Comparison of ENCODE assay signal across 8 mouse cellular contexts in the genomic region with DNA sequence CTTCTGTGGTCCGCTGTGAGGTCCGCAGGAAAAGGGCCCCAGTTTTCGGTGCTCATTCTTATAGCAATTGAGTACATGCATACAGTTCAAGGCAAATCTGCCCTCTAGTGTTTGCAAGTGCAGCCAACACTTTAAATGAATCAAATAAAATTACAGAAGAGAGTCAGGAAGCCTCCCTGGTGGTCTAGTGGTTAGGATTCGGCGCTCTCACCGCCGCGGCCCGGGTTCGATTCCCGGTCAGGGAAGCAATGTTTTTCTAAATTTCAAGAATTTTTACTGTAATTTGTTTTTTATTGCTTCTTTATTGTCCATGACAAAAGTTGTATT. TPM values are rescaled to one million over a fixed set of nuclear protein-coding genes. Genes with fewer than 3 reads are reported as not detected.
DNase-seq lines count a peak whose midpoint lies in the region; ATAC-seq and TF ChIP-seq lines count a peak whose summit lies in the region.

No protein-coding gene starts in this region.

- peaks cover 3% of the 10 kb centered on the region; the same call in 1 of the 2 replicates for H3K4me1 ChIP-seq in bone marrow macrophage, adult 2 months (ENCODE audit: control insufficient read depth, insufficient read depth, low read length)
- no peaks in the 10 kb centered on the region for H3K4me1 ChIP-seq in embryonic fibroblast, embryonic 13.5 days (ENCODE audit: control insufficient read depth, insufficient read depth, low read length)
- no peaks in the 10 kb centered on the region for H3K4me1 ChIP-seq in heart, embryonic 10.5 days
- peaks cover 4% of the 10 kb centered on the region; the same call in 1 of the 2 replicates for H3K4me1 ChIP-seq in kidney, embryonic 15.5 days
- no peaks in the 10 kb centered on the region for H3K4me1 ChIP-seq in liver, adult 2 months (ENCODE audit: control insufficient read depth, insufficient read depth, low read length)

- WGBS in heart, embryonic 10.5 days: 9% methylated on average over 11 of the region's 11 CpGs
- WGBS in kidney, embryonic 15.5 days: 8% methylated on average over 11 of the region's 11 CpGs
- 3% methylated on average over 11 of the region's 11 CpGs for WGBS in liver, adult 2 months

- ATAC-seq in kidney, embryonic 15.5 days (replicated peaks; ENCODE audit: low FRiP score): peak; percentile 97

- TF ChIP-seq POLR2A in bone marrow macrophage, adult 2 months (IDR thresholded peaks at IDR 0.05; ENCODE audit: borderline replicate concordance, low read depth, low read length): no peak
- TF ChIP-seq POLR2A in embryonic fibroblast, embryonic 13.5 days (IDR thresholded peaks at IDR 0.05; ENCODE audit: low read depth, low read length): no peak
- no peak for TF ChIP-seq POLR2A in liver, adult 2 months (IDR thresholded peaks at IDR 0.05; ENCODE audit: extremely low read depth, insufficient read depth, low read length)
- no peak for TF ChIP-seq POLR2A in myocyte (IDR thresholded peaks at IDR 0.05; ENCODE audit: insufficient read length, low read depth)

- H3K27ac ChIP-seq in bone marrow macrophage, adult 2 months (ENCODE audit: insufficient read depth, low read depth, low read length): no peak overlapping the region
- no peak overlapping the region for H3K27ac ChIP-seq in embryonic fibroblast, embryonic 13.5 days (ENCODE audit: insufficient read depth, low read length)
- no peak overlapping the region for H3K27ac ChIP-seq in heart, embryonic 10.5 days
- no peak overlapping the region for H3K27ac ChIP-seq in kidney, embryonic 15.5 days
- H3K27ac ChIP-seq in liver, adult 2 months (replicated peaks; ENCODE audit: insufficient read depth, low read depth, low read length): no peak overlapping the region

- peak; percentile 87 to 88 for DNase-seq in B cell, adult 2 months
- DNase-seq in heart, embryonic 10.5 days (ENCODE audit: low spot score): peak; percentile 84
- DNase-seq in liver, adult 2 months (ENCODE audit: extremely low read depth, low read depth, low spot score): peak; percentile 74
- peak; percentile 90 for DNase-seq in splenic B cell, adult 2 months (ENCODE audit: low read depth, low spot score)

- no peaks in the 10 kb centered on the region for H3K27me3 ChIP-seq in heart, embryonic 10.5 days (ENCODE audit: insufficient read depth, poor library complexity, severe bottlenecking)
- H3K27me3 ChIP-seq in kidney, embryonic 15.5 days: no peaks in the 10 kb centered on the region
- H3K27me3 ChIP-seq in liver, adult 2 months (ENCODE audit: control insufficient read depth, insufficient read depth, low read length): no peaks in the 10 kb centered on the region
- no peaks in the 10 kb centered on the region for H3K27me3 ChIP-seq in myocyte (ENCODE audit: control insufficient read depth, insufficient read depth, insufficient read length)
- H3K27me3 ChIP-seq in splenic B cell, adult 2 months (ENCODE audit: control insufficient read depth, insufficient read depth, low read length, poor library complexity, severe bottlenecking): no peaks in the 10 kb centered on the region

- peak overlapping the region; percentile 74 for H3K4me3 ChIP-seq in bone marrow macrophage, adult 2 months (ENCODE audit: insufficient read depth, low read length)
- H3K4me3 ChIP-seq in embryonic fibroblast, embryonic 13.5 days (ENCODE audit: insufficient read depth, low read length): peak overlapping the region; percentile 61
- peak overlapping the region; percentile 52 for H3K4me3 ChIP-seq in heart, embryonic 10.5 days
- H3K4me3 ChIP-seq in kidney, embryonic 15.5 days (replicated peaks): peak overlapping the region; percentile 49
- peak overlapping the region; percentile 39 for H3K4me3 ChIP-seq in liver, adult 2 months (ENCODE audit: insufficient read depth, low read depth, low read length)
- peak overlapping the region; percentile 19 for H3K4me3 ChIP-seq in myocyte

- no peak overlapping the region for H3ac ChIP-seq in myocyte (ENCODE audit: control insufficient read depth, insufficient read length)

- no peak overlapping the region for H3K9ac ChIP-seq in kidney, embryonic 15.5 days
- 0 out of 2 replicates have a peak overlapping the region, but pooled peaks have one; percentile 4 for H3K9ac ChIP-seq in liver, adult 2 months (ENCODE audit: low read depth, low read length)

- peak; percentile 57 for TF ChIP-seq CTCF in bone marrow macrophage, adult 2 months (IDR thresholded peaks at IDR 0.05; ENCODE audit: low read depth, low read length)
- no peak for TF ChIP-seq CTCF in embryonic fibroblast, embryonic 13.5 days (IDR thresholded peaks at IDR 0.05; ENCODE audit: borderline replicate concordance, insufficient read depth, low read length)
- peak; percentile 52 for TF ChIP-seq CTCF in liver, adult 2 months (IDR thresholded peaks at IDR 0.05; ENCODE audit: low read depth, low read length)

- H3K4me2 ChIP-seq in kidney, embryonic 15.5 days: peak overlapping the region; percentile 55
- peak overlapping the region; percentile 74 for H3K4me2 ChIP-seq in myocyte (ENCODE audit: low read depth)

- H3K9me3 ChIP-seq in heart, embryonic 10.5 days: no peaks in the 10 kb centered on the region
- H3K9me3 ChIP-seq in kidney, embryonic 15.5 days (replicated peaks): no peaks in the 10 kb centered on the region

- no peaks in the 10 kb centered on the region for H3K36me3 ChIP-seq in heart, embryonic 10.5 days
- no peaks in the 10 kb centered on the region for H3K36me3 ChIP-seq in kidney, embryonic 15.5 days
- no peaks in the 10 kb centered on the region for H3K36me3 ChIP-seq in liver, adult 2 months (ENCODE audit: control insufficient read depth, insufficient read depth, low read length)
- no peaks in the 10 kb centered on the region for H3K36me3 ChIP-seq in myocyte (ENCODE audit: control insufficient read depth, insufficient read depth)
- H3K36me3 ChIP-seq in splenic B cell, adult 2 months (ENCODE audit: control insufficient read depth, insufficient read depth, low read length, poor library complexity, severe bottlenecking): no peaks in the 10 kb centered on the region

- H3K79me2 ChIP-seq in liver, adult 2 months (ENCODE audit: control insufficient read depth, insufficient read depth, low read length): no peaks in the 10 kb centered on the region
- no peaks in the 10 kb centered on the region for H3K79me2 ChIP-seq in myocyte (ENCODE audit: control insufficient read depth, insufficient read depth)

TF ChIP-seq in myocyte, 11 proteins besides CTCF, POLR2A, EP300 and RAD21:
- TF ChIP-seq TCF3 (IDR thresholded peaks at IDR 0.05; ENCODE audit: insufficient read length, low read depth) (no peak), E2F4 (IDR thresholded peaks at IDR 0.05; ENCODE audit: insufficient read depth) (no peak), TCF12 (IDR thresholded peaks at IDR 0.05; ENCODE audit: insufficient read depth, poor library complexity, severe bottlenecking) (no peak), MYOG (IDR thresholded peaks at IDR 0.05; ENCODE audit: control insufficient read depth in 1 of 3, insufficient read depth in 1 of 3, insufficient read length in 2 of 3, low read depth in 2 of 3) (no peak), MAX (IDR thresholded peaks at IDR 0.05; ENCODE audit: low read depth) (no peak), USF1 (IDR thresholded peaks at IDR 0.05; ENCODE audit: low read depth) (no peak), SRF (IDR thresholded peaks at IDR 0.05; ENCODE audit: control insufficient read depth, insufficient read length, low read depth) (no peak), MYOD1 (IDR thresholded peaks at IDR 0.05; ENCODE audit: control insufficient read depth in 1 of 3, insufficient read length in 2 of 3, low read depth in 2 of 3) (no peak), REST (IDR thresholded peaks at IDR 0.05; ENCODE audit: insufficient read depth, insufficient read length) (no peak), CEBPB (IDR thresholded peaks at IDR 0.05; ENCODE audit: insufficient read depth, poor library complexity, severe bottlenecking) (no peak), POLR2AphosphoS2 (IDR thresholded peaks at IDR 0.05; ENCODE audit: insufficient read length, low read depth) (no peak)
TF ChIP-seq in myocyte: peak in this region for 0.

RNA-seq across cellular contexts. Expression of gene Ncoa7, which starts 7.8 kb away (rescaled TPM):
- 24.9 and 30.0 TPM in 2 replicates for polyA plus RNA-seq in bone marrow macrophage, adult 2 months (2012; ENCODE audit: insufficient read depth, insufficient read length, missing spikeins)
- polyA plus RNA-seq in embryonic fibroblast, embryonic 13.5 days (2011; ENCODE audit: insufficient read length, low read depth, missing spikeins): 12.1 and 17.4 TPM in 2 replicates
- polyA plus RNA-seq in heart, embryonic 10.5 days (2016; fragmentation: Nextera tagmentation; extraction: Ambion mirVana): 7.1 and 7.3 TPM in 2 replicates
- 16.3 and 16.6 TPM in 2 replicates for polyA plus RNA-seq in kidney, embryonic 15.5 days (2015; fragmentation: Nextera tagmentation; extraction: Ambion mirVana)
- 1.5 and 2.1 TPM in 2 replicates for total RNA-seq in liver, adult 2 months (2014; rRNA removed)
- 0.27 and 0.32 TPM in 2 replicates for polyA plus RNA-seq in liver, adult 2 months (2012; rRNA removed)
- polyA plus RNA-seq in myocyte (2012; fragmentation: generic; extraction: Trizol): 2.7 TPM

RNA-seq across cellular contexts. Expression of gene Hey2, which starts 31.7 kb away (rescaled TPM):
- not detected in 2 replicates for polyA plus RNA-seq in bone marrow macrophage, adult 2 months (2012; ENCODE audit: insufficient read depth, insufficient read length, missing spikeins)
- 2.7 and 3.6 TPM in 2 replicates for polyA plus RNA-seq in embryonic fibroblast, embryonic 13.5 days (2011; ENCODE audit: insufficient read length, low read depth, missing spikeins)
- 21.6 and 31.0 TPM in 2 replicates for polyA plus RNA-seq in heart, embryonic 10.5 days (2016; fragmentation: Nextera tagmentation; extraction: Ambion mirVana)
- polyA plus RNA-seq in kidney, embryonic 15.5 days (2015; fragmentation: Nextera tagmentation; extraction: Ambion mirVana): 5.3 and 6.6 TPM in 2 replicates
- total RNA-seq in liver, adult 2 months (2014; rRNA removed): 0.18 and 0.40 TPM in 2 replicates
- polyA plus RNA-seq in liver, adult 2 months (2012; rRNA removed): 0.38 and 0.40 TPM in 2 replicates
- polyA plus RNA-seq in myocyte (2012; fragmentation: generic; extraction: Trizol): 0.02 TPM

Comparison
In these comparisons a context has a peak if more than half of its experiments do, and no peak if none do; other contexts are left out.
1. H3K4me3 ChIP-seq: peak in every context shown above with its lines; median percentile 74 in bone marrow macrophage, adult 2 months; 61 in embryonic fibroblast, embryonic 13.5 days; 52 in heart, embryonic 10.5 days; 49 in kidney, embryonic 15.5 days; 39 in liver, adult 2 months; 19 in myocyte.